Mouse (Mus musculus) MEL (cell line): Measurements from ENCODE around the gene Drc1. TPM values are rescaled to one million over a fixed set of nuclear protein-coding genes. Genes with fewer than 3 reads are reported as not detected.

Source experiments
- DNase-seq: peaks from one replicate; pipeline ENCODE4 v3.0.0; 2011; ENCODE audit warnings: low read depth, low spot score
- H3K27ac ChIP-seq: 2 replicates; pipeline ENCODE4 v1.5.1; 2012; ENCODE audit warnings: low read depth, mild to moderate bottlenecking, control low read depth, low read length, moderate library complexity; ENCODE audit not compliant: control insufficient read depth
- H3K27me3 ChIP-seq, 2 experiments: fragments of 150-350 bp in 1 of 2; sonication (generic) in 1 of 2; 2 replicates each; pipeline ENCODE4 v1.6.1; 2012; ENCODE audit warnings: low read length in 2 of 2, mild to moderate bottlenecking in 2 of 2, improper control_type of control experiment in 1 of 2, moderate library complexity in 1 of 2; ENCODE audit not compliant: insufficient read depth in 2 of 2, control insufficient read depth in 1 of 2
- H3K36me3 ChIP-seq, 2 experiments: 2 replicates each; pipeline ENCODE4 v1.6.1; 2012 to 2014; ENCODE audit warnings: low read length in 2 of 2, improper control_type of control experiment in 1 of 2, inconsistent platforms in 1 of 2, mild to moderate bottlenecking in 1 of 2; ENCODE audit not compliant: insufficient read depth in 2 of 2, control insufficient read depth in 1 of 2
- H3K4me1 ChIP-seq, 2 experiments: fragments of 150-350 bp in 1 of 2; sonication (generic) in 1 of 2; 2 replicates each; pipeline ENCODE4 v1.6.1; 2012; ENCODE audit warnings: low read length in 2 of 2, improper control_type of control experiment in 1 of 2, mild to moderate bottlenecking in 1 of 2; ENCODE audit not compliant: insufficient read depth in 2 of 2, control insufficient read depth in 1 of 2
- H3K4me3 ChIP-seq, 2 experiments: fragments of 150-350 bp in 1 of 2; sonication (generic) in 1 of 2; 2 replicates each; pipeline ENCODE4 v1.5.1; 2012; ENCODE audit warnings: low read depth in 2 of 2, low read length in 2 of 2, mild to moderate bottlenecking in 2 of 2, moderate library complexity in 2 of 2, control low read depth in 1 of 2, improper control_type of control experiment in 1 of 2; ENCODE audit not compliant: control insufficient read depth in 1 of 2, insufficient read depth in 1 of 2
- H3K79me2 ChIP-seq: 2 replicates; pipeline ENCODE4 v1.6.1; 2012; ENCODE audit warnings: mild to moderate bottlenecking, low read length, moderate library complexity; ENCODE audit not compliant: control insufficient read depth, poor library complexity, insufficient read depth
- H3K9ac ChIP-seq: 2 replicates; pipeline ENCODE4 v1.6.1; 2012; ENCODE audit warnings: low read depth, mild to moderate bottlenecking, control low read depth, low read length, moderate library complexity; ENCODE audit not compliant: control insufficient read depth, poor library complexity, severe bottlenecking
- H3K9me3 ChIP-seq: fragments of 150-350 bp; sonication (generic); replicated peaks from 2 replicates; pipeline ENCODE4 v1.6.1; 2012; ENCODE audit warnings: mild to moderate bottlenecking, low read length, improper control_type of control experiment, moderate library complexity; ENCODE audit not compliant: insufficient read depth
- BHLHE40 ChIP-seq: IDR thresholded peaks from 2 replicates; pipeline ENCODE4 v1.6.1; 2012; ENCODE audit warnings: low read depth, mild to moderate bottlenecking, inconsistent platforms, low read length, improper control_type of control experiment, borderline replicate concordance
- CHD2 ChIP-seq: IDR thresholded peaks from 2 replicates; pipeline ENCODE4 v1.6.1; 2011; ENCODE audit warnings: low read length, improper control_type of control experiment
- CTCF ChIP-seq, 3 experiments: IDR thresholded peaks in 2 of 3; conservative IDR thresholded peaks in 1 of 3; 2 replicates each; pipeline ENCODE4 v1.5.1; 2011 to 2012; ENCODE audit warnings: low read length in 3 of 3, low read depth in 2 of 3, mild to moderate bottlenecking in 2 of 3, improper control_type of control experiment in 1 of 3, inconsistent platforms in 1 of 3, mixed read lengths in 1 of 3, moderate library complexity in 1 of 3; ENCODE audit not compliant: control insufficient read depth in 1 of 3, insufficient read depth in 1 of 3, poor library complexity in 1 of 3, severe bottlenecking in 1 of 3
- E2F4 ChIP-seq: IDR thresholded peaks from 2 replicates; pipeline ENCODE4 v1.6.1; 2011; ENCODE audit warnings: low read depth, low read length, improper control_type of control experiment, borderline replicate concordance
- EP300 ChIP-seq, 2 experiments: IDR thresholded peaks; 2 replicates each; pipeline ENCODE4 v1.6.1; 2011; ENCODE audit warnings: improper control_type of control experiment in 2 of 2, low read length in 2 of 2, low read depth in 1 of 2, mild to moderate bottlenecking in 1 of 2
- ETS1 ChIP-seq: IDR thresholded peaks from 2 replicates; pipeline ENCODE4 v1.6.1; 2012; ENCODE audit warnings: low read depth, mild to moderate bottlenecking, inconsistent platforms, low read length, improper control_type of control experiment, moderate library complexity
- GABPA ChIP-seq: IDR thresholded peaks from 2 replicates; pipeline ENCODE4 v1.6.1; 2012; ENCODE audit warnings: low read depth, mild to moderate bottlenecking, inconsistent platforms, low read length, improper control_type of control experiment, moderate library complexity
- GATA1 ChIP-seq: IDR thresholded peaks from 2 replicates; pipeline ENCODE4 v1.6.1; 2011; ENCODE audit warnings: low read depth, low read length, improper control_type of control experiment
- HCFC1 ChIP-seq: IDR thresholded peaks from 2 replicates; pipeline ENCODE4 v1.6.1; 2012; ENCODE audit warnings: low read depth, mild to moderate bottlenecking, inconsistent platforms, low read length, improper control_type of control experiment, moderate library complexity
- KAT2A ChIP-seq: conservative IDR thresholded peaks from 2 replicates; pipeline ENCODE4 v1.6.1; 2012; ENCODE audit warnings: low read depth, low read length, improper control_type of control experiment, inconsistent platforms
- MAX ChIP-seq: IDR thresholded peaks from 2 replicates; pipeline ENCODE4 v1.6.1; 2011; ENCODE audit warnings: low read length, improper control_type of control experiment
- MEF2A ChIP-seq: IDR thresholded peaks from 2 replicates; pipeline ENCODE4 v1.6.1; 2014; ENCODE audit warnings: low read depth, mild to moderate bottlenecking, inconsistent platforms, low read length, improper control_type of control experiment; ENCODE audit not compliant: poor library complexity, insufficient replicate concordance, severe bottlenecking; ENCODE audit errors: extremely low read depth
- MYB ChIP-seq: IDR thresholded peaks from 2 replicates; pipeline ENCODE4 v1.6.1; 2011; ENCODE audit warnings: mild to moderate bottlenecking, low read depth, low read length, improper control_type of control experiment
- NRF1 ChIP-seq: IDR thresholded peaks from 2 replicates; pipeline ENCODE4 v1.6.1; 2014; ENCODE audit warnings: low read depth, mild to moderate bottlenecking, inconsistent platforms, low read length, improper control_type of control experiment, moderate library complexity; ENCODE audit not compliant: poor library complexity, insufficient read depth, severe bottlenecking
- POLR2A ChIP-seq, 2 experiments: IDR thresholded peaks; 2 replicates each; pipeline ENCODE4 v1.6.1; 2011 to 2012; ENCODE audit warnings: low read length in 2 of 2, mild to moderate bottlenecking in 2 of 2, control low read depth in 1 of 2, improper control_type of control experiment in 1 of 2, low read depth in 1 of 2, moderate library complexity in 1 of 2; ENCODE audit not compliant: control insufficient read depth in 1 of 2, insufficient read depth in 1 of 2, poor library complexity in 1 of 2
- RCOR1 ChIP-seq: IDR thresholded peaks from 2 replicates; pipeline ENCODE4 v1.6.1; 2012; ENCODE audit warnings: low read depth, mild to moderate bottlenecking, inconsistent platforms, low read length, improper control_type of control experiment
- TAL1 ChIP-seq: IDR thresholded peaks from 2 replicates; pipeline ENCODE4 v1.6.1; 2012; ENCODE audit warnings: mild to moderate bottlenecking, inconsistent platforms, low read length, moderate library complexity, mixed read lengths
- ZNF384 ChIP-seq: IDR thresholded peaks from 2 replicates; pipeline ENCODE4 v1.6.1; 2012; ENCODE audit warnings: low read depth, mild to moderate bottlenecking, inconsistent platforms, low read length, improper control_type of control experiment
- polyA plus RNA-seq, 2 experiments: library from polyadenylated mRNA; stranded (reverse) in 1 of 2; unstranded in 1 of 2; fragments of >175 nt in 1 of 2; fragments of >200 nt in 1 of 2; gene quantifications; 2 replicates each; pipeline versions ENCODE4 v1.2.1 to v1.2.4; 2012; ENCODE audit warnings: low replicate concordance in 2 of 2, low read depth in 1 of 2; ENCODE audit not compliant: insufficient read length in 2 of 2, insufficient read depth in 1 of 2, missing spikeins in 1 of 2
- total RNA-seq: library from RNA; depleted of rRNA; stranded (reverse); fragments of 300-350 nt; gene quantifications from 2 replicates; pipeline ENCODE4 v1.2.3, GENCODE M21; 2012

Drc1 gene
- total and polyA plus RNA-seq, 3 experiments: not detected

DNA sequence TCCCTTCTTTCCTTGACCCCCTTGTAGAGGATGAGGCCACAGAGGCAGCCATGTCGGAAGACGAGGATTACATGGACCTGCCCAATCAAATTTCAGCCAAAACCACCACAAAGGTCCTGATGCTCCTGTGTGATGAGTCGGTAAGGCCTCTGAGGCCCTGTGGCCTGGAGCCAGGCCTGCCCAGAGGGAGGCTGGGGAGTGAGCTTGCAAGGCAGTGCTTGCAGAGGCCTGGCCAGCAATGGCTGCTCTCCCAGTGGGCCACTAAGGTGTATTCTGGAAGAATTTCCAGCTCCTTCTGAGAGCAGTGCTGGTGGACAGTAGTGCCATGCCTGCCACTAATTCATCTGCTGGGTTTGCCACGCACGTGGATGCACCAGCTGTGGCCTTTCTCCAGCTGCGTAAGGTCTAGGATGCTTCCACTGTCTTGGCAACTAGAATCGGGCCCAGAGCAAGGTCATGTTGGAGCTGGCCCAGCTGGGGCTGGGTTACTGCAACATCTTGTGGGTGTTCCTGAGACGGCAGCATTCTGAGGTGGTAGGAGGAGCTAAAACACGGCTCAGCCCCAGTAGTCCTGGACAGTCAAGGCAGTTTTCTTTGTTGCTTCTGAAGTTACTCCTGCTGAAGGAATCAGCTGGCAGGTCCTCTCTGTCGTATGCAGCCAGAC, 77.4 kb downstream of the Drc1 start:
- no peak for DNase-seq
- TF ChIP-seq ZNF384: no peak
- no peak for TF ChIP-seq GATA1
- no peak for TF ChIP-seq GABPA
- TF ChIP-seq EP300 (IDR thresholded peaks at IDR 0.05; ENCODE audit: low read depth in 1 of 2, low read length in 2 of 2): no peak
- no peak for TF ChIP-seq CTCF (IDR thresholded peaks at IDR 0.05 in 2 of 3, conservative IDR thresholded peaks at IDR 0.05 in 1 of 3; ENCODE audit: control insufficient read depth in 1 of 3, insufficient read depth in 1 of 3, low read depth in 2 of 3, low read length in 3 of 3, poor library complexity in 1 of 3, severe bottlenecking in 1 of 3)
- no peak for TF ChIP-seq CHD2
- no peak for TF ChIP-seq TAL1
- no peak for TF ChIP-seq ETS1
- TF ChIP-seq MAX: no peak
- TF ChIP-seq, all 39 proteins: peak for 0
- H3K27me3 ChIP-seq: peaks cover 5 to 7% of the 10 kb centered on the region in 2 experiments; a peak in 3 of 4 replicates

DNA sequence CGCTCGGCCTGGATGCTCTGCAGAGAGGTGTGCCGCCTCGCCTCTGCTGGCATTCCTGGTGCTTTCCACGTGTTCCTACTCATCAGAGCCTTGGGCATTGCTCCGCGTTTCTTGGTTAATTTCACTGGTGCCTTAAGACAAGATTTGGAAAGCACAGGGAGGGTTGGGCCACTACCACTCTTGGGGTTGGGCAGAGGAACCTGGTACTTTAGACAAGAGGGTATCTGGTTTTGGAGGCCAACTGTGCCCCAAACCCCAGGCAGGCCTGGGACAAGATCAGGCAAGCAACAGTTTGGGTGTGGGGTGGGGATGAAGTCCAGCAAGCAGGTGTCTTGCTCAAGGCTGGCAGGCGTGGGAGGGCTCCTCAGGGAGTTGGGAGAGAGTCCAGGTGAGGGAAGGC, 86.2 kb downstream of the Drc1 start:
- H3K27me3 ChIP-seq: peaks cover 5 to 8% of the 10 kb centered on the region in 2 experiments; a peak in 3 of 4 replicates
- H3K9ac ChIP-seq: no peak overlapping the region
- H3K9me3 ChIP-seq: no peaks in the 10 kb centered on the region
- no peaks in the 10 kb centered on the region for H3K79me2 ChIP-seq
- no peak for DNase-seq
- peaks cover 0 to 3% of the 10 kb centered on the region in 2 experiments; a peak in 1 of 4 replicates for H3K36me3 ChIP-seq
- H3K4me3 ChIP-seq: no peak overlapping the region
- no peak for TF ChIP-seq HCFC1
- no peak for TF ChIP-seq CTCF (IDR thresholded peaks at IDR 0.05 in 2 of 3, conservative IDR thresholded peaks at IDR 0.05 in 1 of 3; ENCODE audit: control insufficient read depth in 1 of 3, insufficient read depth in 1 of 3, low read depth in 2 of 3, low read length in 3 of 3, poor library complexity in 1 of 3, severe bottlenecking in 1 of 3)
- TF ChIP-seq MYB: no peak
- TF ChIP-seq BHLHE40: no peak
- TF ChIP-seq E2F4: no peak
- TF ChIP-seq POLR2A (IDR thresholded peaks at IDR 0.05; ENCODE audit: control insufficient read depth in 1 of 2, insufficient read depth in 1 of 2, low read depth in 1 of 2, low read length in 2 of 2, poor library complexity in 1 of 2): no peak
- no peak for TF ChIP-seq NRF1
- TF ChIP-seq KAT2A: no peak
- TF ChIP-seq MEF2A: no peak
- TF ChIP-seq RCOR1: no peak
- H3K4me1 ChIP-seq: peaks cover 0 to 18% of the 10 kb centered on the region in 2 experiments; a peak in 3 of 4 replicates
- no peak overlapping the region for H3K27ac ChIP-seq

More for the DNA sequence above, 77.4 kb downstream of the Drc1 start:
- Histone ChIP-seq H3K9me3 (no peaks in the 10 kb centered on the region), H3K4me1 (no peaks in the 10 kb centered on the region), H3K79me2 (no peaks in the 10 kb centered on the region), H3K27ac (no peak overlapping the region), H3K9ac (no peak overlapping the region), H3K36me3 (no peaks in the 10 kb centered on the region), H3K4me3 (no peak overlapping the region)
